Mouse (Mus musculus) lung, adult 10 weeks (tissue): ENCODE data around the gene Sim1. TPM values are rescaled to one million over a fixed set of nuclear protein-coding genes. Genes with fewer than 3 reads are reported as not detected.

Experiments
- polyA plus RNA-seq: library from polyadenylated mRNA; stranded (reverse); fragments of 350-450 nt; fragmentation: Illumina TruSeq; extraction: RNeasy Lipid Tissue Mini Kit (QIAGEN cat#74804); gene quantifications from one replicate; pipeline ENCODE4 v1.2.3, GENCODE M21; 2014; ENCODE audit warnings: low read depth, low replicate concordance; ENCODE audit not compliant: insufficient read depth

Gene Sim1
- not detected for polyA plus RNA-seq

DNA sequence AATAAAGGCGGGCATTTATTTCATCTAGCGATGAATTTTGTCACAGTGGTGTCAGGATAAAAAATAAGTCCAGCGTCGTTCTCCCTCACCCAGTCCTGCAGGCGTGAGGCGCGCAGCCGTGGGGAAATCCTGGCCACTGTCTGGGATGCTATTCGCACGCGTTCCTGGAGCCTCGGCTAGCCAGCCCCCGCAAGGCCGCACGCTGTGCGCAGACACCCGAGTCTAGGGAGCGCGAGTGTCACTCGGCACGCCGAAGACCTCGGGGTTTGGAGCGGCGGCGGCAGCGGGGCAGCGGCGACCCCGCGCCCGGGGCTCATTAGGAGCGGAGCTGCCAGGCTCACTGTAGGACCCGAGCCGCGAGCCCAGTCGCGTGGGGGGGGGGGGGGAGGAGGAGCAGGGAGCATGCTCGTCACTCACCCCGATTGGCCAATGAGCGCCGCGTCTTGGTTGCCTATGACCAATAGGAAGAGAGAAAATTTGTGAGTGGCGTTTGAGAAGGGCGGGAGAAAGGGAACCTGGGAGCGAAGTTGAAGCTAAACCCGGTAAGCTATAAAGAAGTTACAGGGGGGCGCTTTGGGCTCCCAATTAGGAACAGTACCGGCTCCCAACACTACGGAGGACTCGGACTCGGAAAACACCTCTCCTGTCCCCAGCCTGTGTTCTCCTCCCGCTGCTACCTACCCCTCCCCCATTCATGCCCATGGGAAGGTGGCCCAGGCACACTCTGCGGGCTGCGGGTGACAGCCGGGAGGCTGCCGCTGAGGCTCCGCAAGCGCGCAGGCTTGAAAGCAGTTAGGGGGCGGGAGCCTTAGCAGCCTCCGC is at the start of gene Sim1:
Gene Sim1 (plus strand): TSS at position 585 of the 822 bp plus-strand sequence.

